Mouse (Mus musculus) urinary bladder, postnatal 0 days (tissue): Measurements from ENCODE around the gene Ccni. TPM values are rescaled to one million over a fixed set of nuclear protein-coding genes. Genes with fewer than 3 reads are reported as not detected.

Experiments used
- polyA plus RNA-seq: library from polyadenylated mRNA; unstranded; fragments of >200 nt; fragmentation: Nextera tagmentation; extraction: Ambion mirVana; gene quantifications from 2 replicates; pipeline ENCODE4 v1.2.1, GENCODE M21; 2015

Ccni gene
- 77.5 and 87.9 TPM in 2 replicates for polyA plus RNA-seq

DNA sequence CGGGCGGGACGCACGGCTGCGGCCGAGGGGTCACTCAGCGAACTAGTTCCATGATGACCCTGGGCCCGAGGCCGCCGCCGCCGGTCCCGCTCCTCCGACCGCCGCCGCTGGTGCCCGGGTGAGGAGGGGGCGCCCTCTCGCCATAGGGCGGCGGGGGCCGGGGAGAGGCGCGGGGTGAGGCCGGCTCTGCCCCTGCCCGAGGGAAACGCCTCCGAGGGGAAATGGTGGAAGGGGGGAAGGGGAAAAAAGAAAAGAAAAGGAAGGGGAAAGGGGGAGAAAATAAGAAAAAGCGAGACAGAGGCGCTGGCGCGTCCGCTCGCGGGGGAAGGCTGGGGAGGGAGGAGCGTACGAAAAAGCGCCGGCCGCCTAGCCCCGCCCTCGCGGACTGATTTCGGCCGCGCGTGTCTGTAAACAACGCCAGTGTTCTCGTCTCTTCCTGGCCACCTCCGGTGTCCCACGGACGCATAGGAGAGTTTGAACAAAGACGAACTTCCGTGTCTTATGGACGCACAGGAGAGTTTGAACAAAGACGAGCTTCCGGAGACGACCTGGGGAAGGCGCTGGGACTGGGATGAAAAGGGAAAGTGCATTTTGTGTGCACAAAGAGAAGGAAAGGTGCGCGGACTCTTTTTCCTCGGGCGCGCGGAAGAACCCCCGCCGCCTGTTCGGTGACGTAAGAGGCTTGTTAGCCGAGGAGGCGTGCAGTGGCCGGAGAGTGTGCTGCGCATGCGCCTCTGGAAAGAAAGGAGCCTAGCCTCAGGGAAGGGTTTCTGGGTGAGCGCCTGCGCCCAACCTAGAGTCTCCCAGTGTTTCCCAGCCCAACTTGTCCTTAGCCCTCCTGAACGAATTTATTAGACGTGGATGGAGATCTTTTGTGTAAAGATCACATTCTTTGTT is at the start of gene Ccni, which contains the start of gene 2010109A12Rik:
Ccni (minus strand) TSS at position 387 of the 897 bp plus-strand sequence.
2010109A12Rik (plus strand) TSS at position 410 of the 897 bp plus-strand sequence.

Other genes starting within 250 kb of the Ccni start
- 0.84 and 0.91 TPM in 2 replicates for gene Sowahb, start 161.5 kb downstream of the Ccni start, polyA plus RNA-seq
- gene Sept11, start 113.1 kb downstream of the Ccni start, polyA plus RNA-seq = 79.3 and 112 TPM in 2 replicates
- gene 2010109A12Rik, start within 50 bp of the Ccni start, polyA plus RNA-seq = 0.79 and 1.1 TPM in 2 replicates
- gene Ccng2, start 60.8 kb upstream of the Ccni start, polyA plus RNA-seq = 12.7 and 13.7 TPM in 2 replicates